Mouse (Mus musculus) E14TG2a.4 (cell line): Measurements from ENCODE around the gene Med23.

Source experiments
- CTCF ChIP-seq: conservative IDR thresholded peaks from 2 replicates; pipeline ENCODE4 v1.5.1; 2014; ENCODE audit warnings: low read length
- NANOG ChIP-seq: IDR thresholded peaks from 2 replicates; pipeline ENCODE4 v1.6.1; 2014; ENCODE audit warnings: borderline replicate concordance, low read length, mixed read lengths
- POU5F1 ChIP-seq: IDR thresholded peaks from 2 replicates; pipeline ENCODE4 v1.6.1; 2014; ENCODE audit warnings: low read length, borderline replicate concordance

DNA sequence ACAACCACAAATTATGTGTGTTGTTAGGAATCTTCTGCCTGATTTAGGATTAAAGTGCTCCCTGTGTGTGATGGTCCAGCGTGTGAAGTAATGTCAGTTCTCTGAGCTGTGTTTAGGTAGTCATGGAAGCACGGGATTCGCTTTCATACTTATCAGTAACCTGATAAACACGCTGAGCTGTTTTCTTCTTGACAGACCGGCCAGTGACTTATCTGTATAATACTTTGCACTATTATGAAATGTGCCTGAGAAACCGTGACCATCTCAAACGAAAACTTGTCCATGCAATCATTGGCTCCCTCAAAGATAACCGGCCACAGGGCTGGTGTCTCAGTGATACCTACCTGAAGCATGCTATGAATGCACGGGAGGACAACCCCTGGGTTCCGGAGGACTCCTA is 35.8 kb downstream of the Med23 start:
- TF ChIP-seq CTCF (no peak), POU5F1 (no peak), NANOG (no peak)
